Mouse (Mus musculus) MN1 (cell line): ENCODE results near the gene Olfr30.
A peak's percentile ranks its signal among the peaks of the same experiment; 100 is the strongest.
"Not testable (repeated sequence)": the region's sequence is repeated elsewhere in the genome, so short reads cannot be mapped to it uniquely, and the experiment has no call there.

Experiments
- DNase-seq: peaks from one replicate; pipeline ENCODE4 v3.0.0-alpha.2; 2016; ENCODE audit warnings: low spot score

Olfr30 gene

GRCm38 (mm10) chr11:58462170-58462569, at the start of gene Olfr30:
Gene Olfr30 (minus strand): TSS chr11:58462270.
- DNase-seq: no peak

- DNase-seq: not testable (repeated sequence)
These were observed 47.0 kb upstream of the Olfr30 start for GRCm38 (mm10) chr11:58509058-58509457.

- not testable (repeated sequence) for DNase-seq
These were observed 40.4 kb upstream of the Olfr30 start, which contains the start of gene Olfr331 for GRCm38 (mm10) chr11:58502472-58502871. Gene Olfr331 (minus strand): TSS chr11:58502572.

GRCm38 (mm10) chr11:58499290-58499689, 37.2 kb upstream of the Olfr30 start:
- DNase-seq: peak; percentile 23

- DNase-seq: no peak
These were observed 36.7 kb upstream of the Olfr30 start for GRCm38 (mm10) chr11:58498761-58499160.

- DNase-seq: no peak
These were observed 30.4 kb upstream of the Olfr30 start, which contains the start of gene Olfr332 for GRCm38 (mm10) chr11:58492455-58492854. Gene Olfr332 (minus strand): TSS chr11:58492555.

- no peak for DNase-seq
These were observed 8.5 kb downstream of the Olfr30 start for GRCm38 (mm10) chr11:58453592-58453991.

- DNase-seq: no peak
These were observed 9.3 kb downstream of the Olfr30 start, which contains the start of gene Lypd9 for GRCm38 (mm10) chr11:58452759-58453158. Gene Lypd9 (minus strand): TSS chr11:58452923.

- DNase-seq: no peak
These were observed 24.2 kb downstream of the Olfr30 start for GRCm38 (mm10) chr11:58437866-58438265.

- no peak for DNase-seq
These were observed 29.8 kb downstream of the Olfr30 start, which contains the start of gene Gm12253 for GRCm38 (mm10) chr11:58432259-58432658. Gene Gm12253 (plus strand): TSS chr11:58432559.

GRCm38 (mm10) chr11:58420815-58421214, 41.3 kb downstream of the Olfr30 start, which contains the start of gene 1810065E05Rik:
Gene 1810065E05Rik (plus strand): TSS chr11:58421111.
- DNase-seq: no peak

GRCm38 (mm10) chr11:58418336-58418735, 43.7 kb downstream of the Olfr30 start:
- DNase-seq: no peak

- DNase-seq: no peak
These were observed 54.0 kb downstream of the Olfr30 start for GRCm38 (mm10) chr11:58408066-58408465.
